Mouse (Mus musculus): ENCODE data around the gene Prkaa2.

DNA sequence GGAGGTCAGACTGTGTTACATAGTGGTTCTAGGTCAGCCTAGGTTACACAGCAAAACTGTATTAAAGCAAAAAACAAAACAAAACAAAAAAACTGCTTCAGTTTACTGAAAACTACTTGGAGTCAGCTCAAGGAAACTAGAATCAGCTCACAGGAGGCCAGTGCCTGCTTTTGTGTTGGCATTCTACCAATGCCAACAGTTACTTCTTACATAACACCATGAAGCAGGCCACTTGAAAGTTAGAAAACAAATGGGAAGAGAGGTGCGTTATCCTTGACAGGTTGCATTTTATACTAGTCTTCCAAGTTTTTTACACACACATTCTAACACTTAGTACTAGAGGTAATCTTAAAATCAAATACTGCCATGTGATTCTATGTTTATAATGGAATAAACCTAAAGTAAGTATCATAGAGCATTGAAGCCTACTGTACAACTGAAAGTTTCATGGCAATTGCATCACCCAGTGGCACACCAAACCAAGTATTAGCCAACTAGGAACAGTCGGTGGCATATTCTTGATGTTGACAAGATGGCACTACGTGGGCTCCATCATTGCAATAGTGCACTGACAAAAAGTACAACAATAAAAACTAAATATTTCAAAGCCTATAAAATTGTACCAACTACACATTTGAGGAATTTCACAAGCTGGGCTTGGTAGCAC, 37.8 kb downstream of the Prkaa2 start:
- TF ChIP-seq CTCF (IDR thresholded peaks at IDR 0.05; ENCODE audit: low read depth, low read length) (no peak), POLR2A (IDR thresholded peaks at IDR 0.05; ENCODE audit: extremely low read depth, insufficient read depth, low read length) (no peak)

Data from liver, adult 2 months (tissue).